Mouse (Mus musculus): Measurements from ENCODE around the gene Ghrhr. TPM values are rescaled to one million over a fixed set of nuclear protein-coding genes. Genes with fewer than 3 reads are reported as not detected.

Gene Ghrhr
- not detected for total RNA-seq (2021)

DNA sequence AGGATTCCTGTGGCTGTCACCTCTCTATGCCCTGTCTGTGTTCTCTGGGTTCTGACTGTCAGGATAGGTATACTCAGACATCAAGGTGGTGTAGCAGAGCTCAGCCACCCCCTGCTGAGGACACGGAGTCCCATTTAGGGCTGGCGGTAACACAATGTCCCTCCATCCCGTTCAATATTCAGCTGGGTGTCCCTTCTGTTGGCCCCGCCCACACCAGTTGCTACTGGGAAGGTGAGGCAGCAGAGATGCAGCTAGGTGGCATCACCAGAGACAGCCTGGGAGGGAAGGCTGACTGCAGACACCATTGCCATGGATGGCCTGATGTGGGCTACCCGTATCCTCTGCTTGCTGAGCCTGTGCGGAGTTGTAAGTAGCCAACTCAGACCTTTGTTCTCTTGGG, at the start of gene Ghrhr:
TSS of gene Ghrhr (plus strand) at position 220 of the 400 bp plus-strand sequence.
- intact Hi-C loops (cut with DNase I), result loop anchor here (5.0 kb wide), 1 partner anchor 131 kb away; no protein-coding TSS in a partner anchor
- DNase-seq (ENCODE audit: extremely low spot score in 1 of 2, low spot score in 2 of 2), result no peak

DNA sequence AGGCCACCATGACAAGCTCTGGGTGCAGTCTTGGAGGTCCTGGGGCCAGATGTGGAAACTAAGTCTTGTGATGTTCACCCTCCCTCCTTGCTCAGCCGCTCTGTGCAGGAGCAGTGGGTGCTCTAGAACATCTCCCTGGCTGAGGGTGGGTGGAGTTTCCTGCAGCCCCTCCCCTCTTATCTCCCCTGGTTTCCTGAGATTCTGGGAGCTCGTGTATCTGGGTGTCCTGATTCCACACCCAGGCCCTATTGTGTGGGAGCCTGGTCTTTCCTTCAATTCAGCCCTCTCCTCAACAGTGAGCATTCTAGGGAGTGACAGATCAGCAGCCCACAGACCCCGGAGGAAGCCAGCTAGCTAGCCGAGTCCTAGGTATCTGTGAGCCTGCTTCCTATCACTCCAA, 49.8 kb upstream of the Ghrhr start:
- no peak for DNase-seq (ENCODE audit: extremely low spot score in 1 of 2, low spot score in 2 of 2)
- intact Hi-C loops (cut with DNase I), result no loop called here

DNA sequence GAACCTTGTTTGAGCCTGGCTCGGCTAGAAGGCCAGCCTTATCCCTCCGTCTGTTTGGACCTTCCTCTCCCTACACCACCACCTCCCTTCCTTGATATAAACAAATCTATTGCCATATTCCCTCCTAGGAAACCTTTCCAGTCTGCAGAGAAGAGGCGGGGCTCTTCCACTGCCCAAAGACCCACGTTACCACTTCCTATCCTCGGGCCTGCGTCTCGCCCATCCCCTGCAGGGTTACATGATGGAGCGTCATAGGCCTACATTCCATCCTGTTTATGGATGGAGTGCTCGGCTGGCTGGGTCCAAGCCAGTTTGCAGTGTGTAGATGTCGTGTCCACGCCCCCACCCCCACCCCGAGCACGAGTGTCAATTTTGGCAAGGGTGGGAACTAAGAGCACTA, 48.8 kb upstream of the Ghrhr start:
- DNase-seq (ENCODE audit: extremely low spot score in 1 of 2, low spot score in 2 of 2), result no peak

DNA sequence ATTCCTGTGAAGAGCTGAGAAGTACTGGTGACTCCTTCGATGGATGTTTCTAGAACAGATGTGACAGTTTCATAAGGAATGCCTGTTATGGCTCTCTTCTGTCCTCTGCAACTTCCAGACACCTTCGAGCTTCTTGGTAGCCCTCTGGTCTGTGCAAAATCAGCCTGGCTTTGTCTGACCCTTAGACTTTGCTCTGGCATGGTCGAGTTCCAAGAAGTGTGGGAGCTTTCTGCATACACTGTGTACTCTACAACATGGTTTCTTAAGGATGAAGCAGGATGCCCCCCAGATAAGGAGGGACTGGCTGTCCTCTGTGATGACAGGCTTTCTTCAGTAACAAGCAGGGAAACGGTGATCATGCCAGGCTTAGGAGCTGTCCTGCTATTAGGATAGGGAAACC, 47.9 kb upstream of the Ghrhr start:
- intact Hi-C loops (cut with DNase I), result no loop called here
- no peak for DNase-seq (ENCODE audit: extremely low spot score in 1 of 2, low spot score in 2 of 2)

More for the DNA sequence above, 48.8 kb upstream of the Ghrhr start:
- intact Hi-C loops (cut with DNase I), result no loop called here

DNA sequence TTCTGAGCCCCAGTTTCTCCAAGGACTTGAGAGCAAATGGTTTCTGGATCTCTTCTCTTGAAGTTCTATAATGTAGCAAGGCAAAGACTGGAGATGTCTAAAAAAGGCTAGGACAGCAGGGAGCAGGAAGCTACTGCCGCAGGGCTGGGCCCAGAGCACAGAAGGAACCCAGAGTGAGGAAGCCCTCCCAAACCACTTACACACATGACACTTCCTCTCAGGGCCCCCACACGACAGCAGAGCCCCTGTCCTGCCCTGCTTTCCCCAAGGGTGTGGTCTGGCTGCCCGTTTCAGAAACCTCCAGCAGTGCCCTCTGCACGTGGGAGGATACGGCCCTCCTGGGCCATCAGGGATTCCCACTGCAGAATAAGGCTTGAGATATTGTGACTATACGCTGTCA, 44.8 kb upstream of the Ghrhr start:
- intact Hi-C loops (cut with DNase I), result no loop called here

DNA sequence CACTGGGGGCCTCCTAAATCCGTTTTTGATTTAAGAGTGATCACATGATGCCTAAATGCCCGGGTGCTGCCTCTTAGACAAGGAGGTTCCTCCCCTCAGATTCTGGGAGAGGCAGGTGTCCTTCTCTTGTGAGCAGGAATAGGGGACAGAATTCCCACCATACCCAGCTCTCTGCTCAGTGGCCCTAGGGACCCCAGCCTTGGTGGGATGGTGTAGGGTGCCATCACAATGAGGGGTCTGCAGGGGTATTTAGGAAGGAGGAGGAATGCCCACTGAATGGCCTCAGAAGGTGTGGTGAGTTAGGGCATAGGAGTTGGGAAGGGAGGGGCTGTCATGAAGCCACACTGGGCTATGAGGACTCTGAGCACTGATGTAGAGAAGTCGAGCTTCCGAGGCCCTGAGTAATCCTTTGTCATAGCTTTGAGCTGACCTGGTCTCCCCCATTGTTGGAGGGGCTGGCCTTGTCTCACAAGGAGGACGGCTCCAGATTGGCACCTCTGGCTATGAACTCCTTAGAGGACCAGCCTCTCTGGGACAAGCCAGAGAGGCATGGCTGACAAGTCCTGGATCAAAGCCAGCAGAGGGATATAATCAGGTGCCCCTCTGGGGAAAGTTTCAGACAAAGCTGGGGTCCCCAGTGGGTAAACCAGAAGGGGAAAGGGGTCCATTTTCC, 43.9 kb upstream of the Ghrhr start:
- intact Hi-C loops (cut with DNase I), result no loop called here
- no peak for DNase-seq (ENCODE audit: extremely low spot score in 1 of 2, low spot score in 2 of 2)

More for the DNA sequence above, 44.8 kb upstream of the Ghrhr start:
- DNase-seq (ENCODE audit: extremely low spot score in 1 of 2, low spot score in 2 of 2), result no peak

DNA sequence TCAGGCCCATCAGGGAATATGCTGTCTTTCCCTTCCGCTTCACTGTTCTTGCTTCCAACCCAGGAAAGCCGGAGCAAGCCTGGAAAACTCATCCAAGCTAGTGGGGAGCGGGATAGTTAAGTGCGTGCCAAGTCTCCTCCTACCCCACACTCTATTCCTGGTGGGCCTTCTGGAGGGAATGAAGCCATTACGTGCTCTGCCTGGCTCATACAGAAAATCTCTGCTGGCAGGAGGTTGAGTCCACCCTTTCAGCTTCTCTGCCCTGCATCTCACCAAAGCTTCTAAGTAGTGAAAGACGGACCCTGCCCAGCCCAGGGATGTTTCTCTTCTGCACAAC, 43.4 kb upstream of the Ghrhr start:
- intact Hi-C loops (cut with DNase I), result no loop called here
- DNase-seq (ENCODE audit: extremely low spot score in 1 of 2, low spot score in 2 of 2), result no peak

DNA sequence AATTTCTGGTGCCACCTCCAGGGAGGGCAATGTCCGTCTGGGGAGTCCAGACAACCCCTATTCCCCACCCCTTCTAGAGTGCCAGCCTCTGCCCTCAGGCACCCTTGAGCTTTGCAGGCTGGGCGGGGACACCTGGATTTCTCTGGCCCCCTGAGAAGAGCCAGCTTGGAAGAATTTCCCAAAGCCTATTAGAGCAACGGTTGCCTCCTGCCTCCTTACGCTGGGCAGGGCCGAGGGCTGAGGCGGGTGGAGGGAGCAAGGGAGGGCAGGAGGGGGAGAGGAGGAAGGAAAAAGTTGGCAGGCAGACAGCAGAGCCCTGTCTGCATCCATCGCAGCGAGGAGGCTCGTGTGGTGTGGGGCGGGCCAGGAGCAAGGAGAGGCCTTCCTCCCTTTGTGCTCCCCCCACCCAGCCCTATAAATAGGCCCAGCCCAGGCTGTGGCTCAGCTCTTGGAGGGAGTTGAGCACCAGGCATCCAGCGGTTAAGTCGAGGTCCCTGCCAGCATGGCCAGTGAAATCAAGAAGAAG, 40.0 kb upstream of the Ghrhr start, which contains the start of gene Aqp1:
TSS of gene Aqp1 (plus strand) at position 444 of the 526 bp plus-strand sequence.
- DNase-seq (ENCODE audit: extremely low spot score in 1 of 2, low spot score in 2 of 2), result peak in 1 of 2 experiments; percentile 76
- intact Hi-C loops (cut with DNase I), result no loop called here

DNA sequence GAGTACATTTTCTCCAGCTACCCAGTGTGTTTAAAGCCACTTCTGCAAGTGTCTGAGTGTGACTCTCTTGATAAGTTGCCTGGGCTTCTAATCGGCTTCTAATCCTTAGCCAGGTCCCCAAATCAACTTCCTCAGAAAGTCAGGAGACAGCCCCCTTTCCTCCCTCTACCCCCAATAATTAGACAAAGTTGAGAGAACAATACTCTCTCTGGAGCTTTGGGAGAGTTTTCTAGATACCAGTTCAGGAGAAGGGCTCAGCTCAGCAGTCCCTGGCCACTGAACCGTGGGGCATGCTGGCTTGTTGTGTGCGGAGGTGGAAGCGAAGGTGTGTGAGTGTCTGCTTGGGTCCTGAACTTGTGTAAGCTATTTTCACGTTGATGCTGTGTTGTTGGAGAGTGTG, 38.9 kb upstream of the Ghrhr start:
- intact Hi-C loops (cut with DNase I), result no loop called here

DNA sequence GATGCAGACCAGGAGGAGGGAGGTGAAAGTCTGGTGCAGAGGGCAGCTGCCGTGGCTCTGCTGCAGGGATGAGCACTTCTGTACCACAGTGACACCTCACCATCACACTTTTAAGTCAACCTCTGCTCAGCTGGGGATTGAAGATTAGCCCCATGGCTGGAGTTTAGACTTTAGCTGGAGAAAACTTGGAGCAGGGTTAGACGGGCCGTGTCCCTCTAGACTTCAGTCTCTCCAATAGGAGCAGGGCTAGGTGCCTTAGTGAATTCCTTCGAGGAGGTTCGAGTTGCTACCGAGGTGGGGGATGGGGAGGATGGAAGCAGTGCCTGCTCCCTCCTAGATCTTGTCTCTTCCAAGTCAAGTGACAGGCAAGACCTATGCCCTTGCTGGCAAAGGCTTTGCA, 38.0 kb upstream of the Ghrhr start:
- no peak for DNase-seq (ENCODE audit: extremely low spot score in 1 of 2, low spot score in 2 of 2)
- intact Hi-C loops (cut with DNase I), result no loop called here

More for the DNA sequence above, 38.9 kb upstream of the Ghrhr start:
- no peak for DNase-seq (ENCODE audit: extremely low spot score in 1 of 2, low spot score in 2 of 2)

DNA sequence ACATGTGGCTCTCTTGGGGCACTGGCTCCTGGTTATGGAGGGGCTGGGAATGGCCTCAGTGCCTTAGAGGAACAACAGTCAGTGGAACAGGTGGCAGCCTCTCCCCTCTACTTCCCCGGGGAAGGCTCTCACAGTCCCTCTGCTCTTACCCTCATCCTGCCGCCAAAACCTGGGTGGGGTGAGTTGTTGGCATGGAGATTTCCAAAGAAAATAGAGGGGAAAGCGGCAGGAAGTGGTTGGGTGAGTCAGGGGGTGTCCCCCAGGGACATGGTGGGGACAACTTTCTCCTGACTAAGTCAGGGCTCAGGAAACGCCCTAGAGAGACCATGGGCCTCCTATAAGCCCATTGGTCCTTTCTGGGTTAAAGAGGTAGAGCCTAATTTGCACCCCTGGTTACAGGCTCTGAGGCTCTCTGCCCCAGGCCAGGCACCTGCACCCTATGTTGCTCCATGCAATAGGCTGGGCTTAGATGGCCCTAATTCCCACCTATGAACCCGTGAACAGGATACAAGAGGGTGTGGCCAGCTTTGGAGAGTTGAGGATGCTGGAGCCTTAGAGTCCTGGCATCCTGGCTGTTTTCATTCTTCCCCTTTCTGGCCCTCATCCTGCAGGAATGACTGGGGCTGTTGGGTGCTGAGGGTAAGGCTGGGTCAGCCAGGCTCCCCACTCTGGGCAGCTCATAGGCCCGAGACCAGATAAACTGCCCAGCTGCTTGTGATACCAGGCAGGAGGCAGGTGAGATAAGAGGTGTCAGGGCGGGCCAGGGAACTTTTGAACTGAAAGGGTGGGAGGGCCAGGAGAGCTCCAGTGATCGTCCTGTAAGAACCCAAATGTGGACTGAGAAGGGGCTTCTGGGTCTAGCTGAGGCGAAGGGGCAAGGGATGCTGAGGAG, 36.9 kb upstream of the Ghrhr start:
- intact Hi-C loops (cut with DNase I), result no loop called here

DNA sequence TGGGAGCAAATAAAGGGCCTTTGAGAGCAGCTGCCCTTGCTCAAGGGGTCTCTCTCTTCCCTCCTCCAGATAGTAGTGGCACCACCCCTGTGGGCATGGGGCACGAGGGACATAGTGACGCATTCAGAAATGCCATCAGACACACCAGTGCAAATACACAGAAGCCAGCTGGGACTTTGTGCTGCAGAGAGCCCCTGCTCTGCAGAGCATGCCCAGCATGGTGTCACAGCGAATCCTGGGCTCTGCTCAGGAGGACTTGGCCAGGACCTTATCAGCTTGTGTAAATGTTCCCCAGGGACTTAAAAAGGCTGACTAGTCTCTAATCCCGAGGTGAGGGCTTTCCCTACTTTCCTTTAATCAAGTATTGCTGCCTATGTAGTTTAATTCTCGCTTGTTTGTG, 34.4 kb upstream of the Ghrhr start:
- no peak for DNase-seq (ENCODE audit: extremely low spot score in 1 of 2, low spot score in 2 of 2)
- intact Hi-C loops (cut with DNase I), result no loop called here

More for the DNA sequence above, 36.9 kb upstream of the Ghrhr start:
- DNase-seq (ENCODE audit: extremely low spot score in 1 of 2, low spot score in 2 of 2), result no peak

DNA sequence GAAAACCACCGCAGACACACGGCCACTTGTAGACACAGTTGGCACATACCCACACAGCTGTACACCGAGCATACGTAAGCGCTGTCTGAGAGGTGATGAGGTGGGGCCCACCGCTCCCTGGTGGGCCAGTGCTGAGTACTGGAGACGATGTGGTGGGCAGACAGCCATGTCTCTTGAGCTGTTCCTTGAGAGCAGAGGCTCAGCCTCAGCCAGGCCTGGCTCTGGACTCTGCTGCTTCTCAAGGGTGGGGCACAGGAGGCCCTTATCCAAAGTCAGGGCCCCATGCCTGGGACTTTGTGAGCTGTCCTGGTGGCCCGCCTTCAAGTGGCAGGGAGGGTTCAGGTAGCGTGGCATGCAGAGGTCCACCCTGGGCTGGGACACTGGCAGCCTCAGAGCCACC, 33.8 kb upstream of the Ghrhr start:
- intact Hi-C loops (cut with DNase I), result no loop called here

DNA sequence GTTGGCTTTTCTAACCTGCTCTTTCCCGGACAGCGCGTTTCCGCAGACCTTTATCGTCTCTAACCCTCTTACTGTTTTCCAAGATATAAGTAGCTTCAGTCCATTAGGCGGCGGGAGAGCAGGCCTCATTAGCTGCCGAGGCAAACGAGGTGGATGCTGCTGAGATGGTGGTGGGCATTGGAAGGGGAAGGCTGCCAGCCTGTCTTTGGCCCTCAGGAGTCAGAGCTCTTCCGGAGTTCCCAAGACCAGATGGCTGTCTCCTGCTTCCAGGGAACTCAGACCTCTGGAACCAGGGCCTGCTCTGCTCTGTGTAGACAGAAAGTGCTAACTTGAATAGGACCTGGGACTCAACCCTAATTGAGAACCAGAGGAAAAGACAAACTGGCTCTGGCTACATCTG, 32.6 kb upstream of the Ghrhr start:
- no peak for DNase-seq (ENCODE audit: extremely low spot score in 1 of 2, low spot score in 2 of 2)
- intact Hi-C loops (cut with DNase I), result no loop called here

More for the DNA sequence above, 33.8 kb upstream of the Ghrhr start:
- DNase-seq (ENCODE audit: extremely low spot score in 1 of 2, low spot score in 2 of 2), result no peak

DNA sequence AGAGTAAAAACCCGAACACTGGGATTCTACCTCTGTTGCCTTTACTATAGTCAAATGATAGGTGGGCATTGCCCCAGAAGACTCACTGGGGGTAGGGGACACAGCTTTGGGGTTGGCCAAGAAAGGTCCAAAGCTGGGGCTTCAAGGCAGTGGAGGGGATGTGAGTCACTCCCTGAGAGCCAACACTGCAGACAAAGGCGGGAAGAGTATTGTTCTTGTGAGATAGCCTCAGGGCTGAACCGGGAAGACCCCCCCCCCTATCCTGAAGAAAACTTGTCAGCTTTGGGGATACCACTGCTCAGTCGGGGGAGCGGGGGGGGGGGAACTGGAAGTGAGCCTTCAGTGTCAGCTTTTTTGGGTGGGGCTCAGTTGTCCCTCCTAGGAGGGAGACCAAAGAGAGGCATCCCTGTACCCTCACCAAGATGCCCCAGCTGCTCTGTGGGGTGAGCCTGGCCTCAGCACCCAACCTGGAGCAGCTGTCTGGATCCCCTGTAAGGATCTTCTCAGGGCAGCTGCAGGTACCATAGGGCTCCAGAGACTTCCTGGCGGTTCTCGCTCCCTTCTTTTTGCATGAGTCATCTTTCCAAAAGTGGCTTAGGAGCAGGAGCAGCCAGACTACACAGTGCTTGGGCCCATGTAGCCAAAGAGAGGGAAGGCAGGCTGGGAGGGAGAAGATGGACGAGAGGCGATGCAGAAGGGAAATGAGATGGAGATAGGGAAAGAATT, 31.6 kb upstream of the Ghrhr start:
- peak in 1 of 2 experiments; percentile 13 for DNase-seq (ENCODE audit: extremely low spot score in 1 of 2, low spot score in 2 of 2)
- intact Hi-C loops (cut with DNase I), result no loop called here

DNA sequence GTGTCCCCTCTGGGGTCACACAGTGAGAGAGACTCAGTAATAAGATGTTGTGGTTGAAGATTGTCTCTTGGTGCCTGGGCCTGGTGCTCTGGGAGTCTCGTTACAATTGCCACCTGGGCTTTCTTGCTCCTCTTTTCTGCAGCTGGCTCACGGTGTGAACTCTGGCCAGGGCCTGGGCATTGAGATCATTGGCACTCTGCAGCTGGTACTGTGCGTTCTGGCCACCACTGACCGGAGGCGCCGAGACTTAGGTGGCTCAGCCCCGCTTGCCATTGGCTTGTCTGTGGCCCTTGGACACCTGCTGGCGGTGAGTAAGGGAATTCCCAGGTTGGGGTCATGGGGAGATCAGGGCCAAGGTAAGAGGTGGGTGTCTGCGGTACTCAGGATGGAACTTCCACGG, 30.8 kb upstream of the Ghrhr start:
- DNase-seq (ENCODE audit: extremely low spot score in 1 of 2, low spot score in 2 of 2), result peak in 1 of 2 experiments; percentile 16
- intact Hi-C loops (cut with DNase I), result no loop called here

DNA sequence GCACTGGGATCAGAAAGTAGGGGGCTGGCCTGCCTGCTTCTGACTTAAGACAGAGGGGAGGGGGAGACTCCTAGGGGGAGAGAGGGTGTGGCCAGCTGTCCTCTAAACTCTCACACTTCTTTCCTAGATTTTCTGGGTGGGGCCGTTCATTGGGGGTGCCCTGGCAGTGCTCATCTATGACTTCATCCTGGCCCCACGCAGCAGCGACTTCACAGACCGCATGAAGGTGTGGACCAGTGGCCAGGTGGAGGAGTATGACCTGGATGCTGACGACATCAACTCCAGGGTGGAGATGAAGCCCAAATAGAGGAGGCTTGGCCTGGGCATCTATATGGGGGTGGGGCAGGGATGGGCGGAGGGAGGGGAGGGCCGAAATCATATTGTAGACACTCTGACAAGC, 29.6 kb upstream of the Ghrhr start:
- DNase-seq (ENCODE audit: extremely low spot score in 1 of 2, low spot score in 2 of 2), result no peak
- intact Hi-C loops (cut with DNase I), result no loop called here

DNA sequence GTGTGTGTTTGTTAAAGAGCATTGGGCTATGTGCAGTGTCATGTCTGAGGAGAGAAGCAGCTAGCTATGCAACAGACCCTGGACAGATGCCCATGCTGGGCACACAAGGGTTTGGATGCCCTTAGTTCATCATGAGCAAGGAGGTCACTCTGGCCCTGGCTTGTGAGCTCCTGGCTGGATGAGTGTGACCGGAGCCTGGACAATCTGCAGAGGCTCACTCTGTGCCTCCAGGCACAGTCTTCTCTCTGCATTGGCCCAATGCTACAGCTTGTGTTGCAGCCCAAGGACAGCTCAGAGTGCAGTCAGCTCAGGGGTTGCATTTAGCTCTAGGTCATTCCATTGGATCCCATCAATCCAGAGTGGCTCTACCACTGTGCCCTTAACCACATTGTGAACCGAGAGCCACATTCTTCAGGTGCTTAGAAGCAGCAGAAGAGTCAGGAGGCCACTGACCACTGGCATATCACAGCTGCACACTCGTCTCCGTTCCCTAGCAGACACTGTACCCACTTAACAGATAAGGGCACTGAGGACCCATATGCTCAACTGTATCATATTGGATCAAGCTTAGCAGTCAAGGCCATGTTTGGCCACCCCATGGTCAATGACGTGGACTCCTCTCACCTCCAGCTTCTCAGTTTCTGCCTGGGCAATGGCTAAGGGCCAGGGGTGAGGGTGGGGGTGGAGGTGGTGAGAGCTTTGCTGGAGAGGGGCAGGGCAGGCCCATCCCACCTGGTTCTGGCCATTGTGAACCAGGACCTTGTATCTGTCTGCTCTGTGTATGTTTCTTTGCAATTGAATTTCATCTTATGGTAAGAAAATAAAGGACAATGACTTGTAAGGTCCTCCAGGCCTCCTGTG, 28.2 kb upstream of the Ghrhr start:
- intact Hi-C loops (cut with DNase I), result no loop called here

More for the DNA sequence above, 28.2 kb upstream of the Ghrhr start:
- DNase-seq (ENCODE audit: extremely low spot score in 1 of 2, low spot score in 2 of 2), result peak in 1 of 2 experiments; percentile 15
